Mouse (Mus musculus): ENCODE results near the gene Gm5089. TPM values are rescaled to one million over a fixed set of nuclear protein-coding genes. Genes with fewer than 3 reads are reported as not detected.

Gm5089 gene
- polyA plus RNA-seq, 1 experiment from 2014 or later = not detected

- no peak overlapping the region for H3K9ac ChIP-seq (replicated peaks; ENCODE audit: low read depth)
- no peak overlapping the region for H3K4me3 ChIP-seq (ENCODE audit: low read depth, low read length)
- 42% methylated on average over 4 of the region's 4 CpGs for WGBS
- ATAC-seq (no peak), DNase-seq (ENCODE audit: low spot score) (no peak)
- H3K9me3 ChIP-seq (ENCODE audit: low read length) = no peaks in the 10 kb centered on the region
- no peaks in the 10 kb centered on the region for H3K4me1 ChIP-seq (ENCODE audit: insufficient read depth, low read depth, low read length)
- no peak overlapping the region for H3K4me2 ChIP-seq (replicated peaks; ENCODE audit: low read depth, low read length)
- TF ChIP-seq CTCF (IDR thresholded peaks at IDR 0.05) (no peak), EP300 (IDR thresholded peaks at IDR 0.05) (no peak)
- H3K27me3 ChIP-seq (replicated peaks; ENCODE audit: insufficient read depth, low read length) = no peaks in the 10 kb centered on the region
- no peaks in the 10 kb centered on the region for H3K36me3 ChIP-seq (ENCODE audit: insufficient read depth, low read length)
- H3K27ac ChIP-seq (ENCODE audit: low read length) = no peak overlapping the region
Observed at GRCm38 (mm10) chr14:122416166-122416771, 34.6 kb downstream of the Gm5089 start.

- ATAC-seq (no peak), DNase-seq (ENCODE audit: low spot score) (no peak)
- Histone ChIP-seq H3K27me3 (replicated peaks; ENCODE audit: insufficient read depth, low read length) (no peaks in the 10 kb centered on the region), H3K36me3 (ENCODE audit: insufficient read depth, low read length) (no peaks in the 10 kb centered on the region), H3K9me3 (ENCODE audit: low read length) (no peaks in the 10 kb centered on the region), H3K4me3 (ENCODE audit: low read depth, low read length) (no peak overlapping the region), H3K9ac (replicated peaks; ENCODE audit: low read depth) (no peak overlapping the region), H3K27ac (ENCODE audit: low read length) (no peak overlapping the region), H3K4me1 (ENCODE audit: insufficient read depth, low read depth, low read length) (no peaks in the 10 kb centered on the region), H3K4me2 (replicated peaks; ENCODE audit: low read depth, low read length) (no peak overlapping the region)
- WGBS = 84% methylated on average over 2 of the region's 2 CpGs
- no peak for TF ChIP-seq CTCF (IDR thresholded peaks at IDR 0.05)
- no peak for TF ChIP-seq EP300 (IDR thresholded peaks at IDR 0.05)
Observed at GRCm38 (mm10) chr14:122414786-122415185, 36.1 kb downstream of the Gm5089 start.

- Histone ChIP-seq H3K9ac (replicated peaks; ENCODE audit: low read depth) (no peak overlapping the region), H3K27me3 (replicated peaks; ENCODE audit: insufficient read depth, low read length) (no peaks in the 10 kb centered on the region), H3K9me3 (ENCODE audit: low read length) (no peaks in the 10 kb centered on the region), H3K4me3 (ENCODE audit: low read depth, low read length) (no peak overlapping the region), H3K4me1 (ENCODE audit: insufficient read depth, low read depth, low read length) (no peaks in the 10 kb centered on the region), H3K4me2 (replicated peaks; ENCODE audit: low read depth, low read length) (no peak overlapping the region), H3K27ac (ENCODE audit: low read length) (no peak overlapping the region), H3K36me3 (ENCODE audit: insufficient read depth, low read length) (no peaks in the 10 kb centered on the region)
- 82% methylated on average over 2 of the region's 2 CpGs for WGBS
- TF ChIP-seq EP300 (IDR thresholded peaks at IDR 0.05) (no peak), CTCF (IDR thresholded peaks at IDR 0.05) (no peak)
- ATAC-seq (no peak), DNase-seq (ENCODE audit: low spot score) (no peak)
Observed at GRCm38 (mm10) chr14:122413542-122413928, 37.4 kb downstream of the Gm5089 start.

GRCm38 (mm10) chr14:122412841-122413541 lies 37.9 kb downstream of the Gm5089 start:
- Histone ChIP-seq H3K27ac (ENCODE audit: low read length) (no peak overlapping the region), H3K27me3 (replicated peaks; ENCODE audit: insufficient read depth, low read length) (no peaks in the 10 kb centered on the region), H3K9me3 (ENCODE audit: low read length) (no peaks in the 10 kb centered on the region), H3K4me2 (replicated peaks; ENCODE audit: low read depth, low read length) (no peak overlapping the region), H3K9ac (replicated peaks; ENCODE audit: low read depth) (no peak overlapping the region), H3K4me1 (ENCODE audit: insufficient read depth, low read depth, low read length) (no peaks in the 10 kb centered on the region), H3K4me3 (ENCODE audit: low read depth, low read length) (no peak overlapping the region), H3K36me3 (ENCODE audit: insufficient read depth, low read length) (no peaks in the 10 kb centered on the region)
- no peak for ATAC-seq
- WGBS = 66% methylated on average over 2 of the region's 2 CpGs
- TF ChIP-seq CTCF (IDR thresholded peaks at IDR 0.05) (no peak), EP300 (IDR thresholded peaks at IDR 0.05) (no peak)
- DNase-seq (ENCODE audit: low spot score) = no peak

GRCm38 (mm10) chr14:122406541-122407219 lies 44.2 kb downstream of the Gm5089 start:
- no peak for TF ChIP-seq CTCF (IDR thresholded peaks at IDR 0.05)
- TF ChIP-seq EP300 (IDR thresholded peaks at IDR 0.05) = no peak

GRCm38 (mm10) chr14:122405897-122406540 lies 44.9 kb downstream of the Gm5089 start:
- 3% methylated on average over 18 of the region's 18 CpGs for WGBS
- H3K4me1 ChIP-seq (ENCODE audit: insufficient read depth, low read depth, low read length) = peaks cover 5% of the 10 kb centered on the region
- peak overlapping the region; percentile 32 for H3K4me2 ChIP-seq (replicated peaks; ENCODE audit: low read depth, low read length)
- no peak for ATAC-seq
- no peak overlapping the region for H3K9ac ChIP-seq (replicated peaks; ENCODE audit: low read depth)
- peak overlapping the region; percentile 28; the same call in 1 of the 2 replicates for H3K4me3 ChIP-seq (ENCODE audit: low read depth, low read length)
- no peak overlapping the region for H3K27ac ChIP-seq (ENCODE audit: low read length)
- TF ChIP-seq CTCF (IDR thresholded peaks at IDR 0.05) = no peak
- no peak for TF ChIP-seq EP300 (IDR thresholded peaks at IDR 0.05)
- H3K27me3 ChIP-seq (replicated peaks; ENCODE audit: insufficient read depth, low read length) = peaks cover 21% of the 10 kb centered on the region
- no peaks in the 10 kb centered on the region for H3K36me3 ChIP-seq (ENCODE audit: insufficient read depth, low read length)
- no peaks in the 10 kb centered on the region for H3K9me3 ChIP-seq (ENCODE audit: low read length)
- DNase-seq (ENCODE audit: low spot score) = no peak

More at GRCm38 (mm10) chr14:122406541-122407219, 44.2 kb downstream of the Gm5089 start:
- Histone ChIP-seq H3K4me2 (replicated peaks; ENCODE audit: low read depth, low read length) (peak overlapping the region; percentile 32), H3K4me3 (ENCODE audit: low read depth, low read length) (peak overlapping the region; percentile 28; the same call in 1 of the 2 replicates), H3K9me3 (ENCODE audit: low read length) (no peaks in the 10 kb centered on the region), H3K4me1 (ENCODE audit: insufficient read depth, low read depth, low read length) (peaks cover 5% of the 10 kb centered on the region), H3K27me3 (replicated peaks; ENCODE audit: insufficient read depth, low read length) (peaks cover 21% of the 10 kb centered on the region), H3K27ac (ENCODE audit: low read length) (no peak overlapping the region), H3K9ac (replicated peaks; ENCODE audit: low read depth) (no peak overlapping the region), H3K36me3 (ENCODE audit: insufficient read depth, low read length) (no peaks in the 10 kb centered on the region)
- no peak for DNase-seq (ENCODE audit: low spot score)
- 3% methylated on average over 58 of the region's 58 CpGs for WGBS
- ATAC-seq = no peak

All from lung, postnatal 0 days (tissue).